In genomic region chr17:12887021-12887775, GRCm38 (mm10) we compare ENCODE assay signal across 18 mouse cellular contexts. TPM values are rescaled to one million over a fixed set of nuclear protein-coding genes. Genes with fewer than 3 reads are reported as not detected.
A peak's percentile ranks its signal among the peaks of the same experiment; 100 is the strongest.
DNase-seq lines count a peak whose midpoint lies in the region; ATAC-seq and TF ChIP-seq lines count a peak whose summit lies in the region.
"Had no signal": no experiment of that assay in that cellular context is flagged by ENCODE, and none has a peak within 500 bp of the region (broad histone marks: within the 10 kb centered on the region; RNA-seq: fewer than 3 reads in every experiment).

No protein-coding gene starts in this region.

- no peaks in the 10 kb centered on the region for H3K79me2 ChIP-seq in heart, adult 2 months (replicated peaks; ENCODE audit: control insufficient read depth, insufficient read depth, low read length)

- H3K27me3 ChIP-seq in heart, adult 2 months (ENCODE audit: control insufficient read depth, insufficient read depth, low read length): no peaks in the 10 kb centered on the region
- no peaks in the 10 kb centered on the region for H3K27me3 ChIP-seq in heart, embryonic 12.5 days (replicated peaks)
- no peaks in the 10 kb centered on the region for H3K27me3 ChIP-seq in lung, embryonic 16.5 days (ENCODE audit: control insufficient read depth, insufficient read depth, low read depth, low read length)
- no peaks in the 10 kb centered on the region for H3K27me3 ChIP-seq in stomach, embryonic 16.5 days (ENCODE audit: control insufficient read depth, insufficient read depth, low read length)
- H3K27me3 ChIP-seq: Patski had no signal

- H3K27ac ChIP-seq in heart, adult 2 months: peak overlapping the region; percentile 60
- no peak overlapping the region for H3K27ac ChIP-seq in heart, embryonic 12.5 days (ENCODE audit: poor library complexity, severe bottlenecking)
- H3K27ac ChIP-seq in lung, embryonic 16.5 days (ENCODE audit: low read length): peak overlapping the region; percentile 48
- H3K27ac ChIP-seq in stomach, embryonic 16.5 days (ENCODE audit: low read length): peak overlapping the region; percentile 8; the same call in 1 of the 2 replicates

- H3K9me3 ChIP-seq in heart, embryonic 12.5 days (replicated peaks): no peaks in the 10 kb centered on the region
- H3K9me3 ChIP-seq in lung, embryonic 16.5 days (ENCODE audit: control insufficient read depth, low read length): no peaks in the 10 kb centered on the region
- no peaks in the 10 kb centered on the region for H3K9me3 ChIP-seq in stomach, embryonic 16.5 days (replicated peaks; ENCODE audit: control insufficient read depth, low read length)

- intact Hi-C loops in heart, adult 2 months (cut with DNase I): no loop called here
- intact Hi-C loops in heart, postnatal 10 days (cut with DNase I): no loop called here

- 45% methylated on average over 15 of the region's 15 CpGs for WGBS in heart, adult 2 months
- WGBS in heart, embryonic 12.5 days: 73% methylated on average over 15 of the region's 15 CpGs
- 40% methylated on average over 15 of the region's 15 CpGs for WGBS in lung, embryonic 16.5 days
- WGBS in lung, adult 2 months: 54% methylated on average over 15 of the region's 15 CpGs
- 57% methylated on average over 15 of the region's 15 CpGs for WGBS in stomach, embryonic 16.5 days

- peak in 1 of 2 experiments; percentile 43 for DNase-seq in heart, adult 2 months
- no peak for DNase-seq in lung, adult 2 months
- DNase-seq in heart, postnatal 10 days: peak; percentile 75 to 79
- no peak for DNase-seq in layer of hippocampus, adult 18-20 months (ENCODE audit: low spot score in 2 of 2)
- DNase-seq in cerebellum, postnatal 14 days: no peak
- DNase-seq: cerebellum, adult 2 months; gastrocnemius, postnatal 25 days; thymus, adult 18-20 months had no signal

- TF ChIP-seq POLR2A in heart, adult 2 months (IDR thresholded peaks at IDR 0.05; ENCODE audit: insufficient read depth, low read depth, low read length): no peak
- no peak for TF ChIP-seq POLR2A in lung, adult 2 months (IDR thresholded peaks at IDR 0.05; ENCODE audit: borderline replicate concordance, extremely low read depth, low read depth, low read length)

- H3K4me1 ChIP-seq in heart, adult 2 months (ENCODE audit: control insufficient read depth, insufficient read depth, low read length): peaks cover 1% of the 10 kb centered on the region; the same call in 1 of the 2 replicates
- peaks cover 18% of the 10 kb centered on the region for H3K4me1 ChIP-seq in heart, embryonic 12.5 days (replicated peaks)
- H3K4me1 ChIP-seq in lung, embryonic 16.5 days (replicated peaks; ENCODE audit: control insufficient read depth, insufficient read depth, low read length): peaks cover 5% of the 10 kb centered on the region
- H3K4me1 ChIP-seq in lung, adult 2 months (ENCODE audit: control insufficient read depth, insufficient read depth, low read length): no peaks in the 10 kb centered on the region
- H3K4me1 ChIP-seq in stomach, embryonic 16.5 days (ENCODE audit: control insufficient read depth, insufficient read depth, low read length): peaks cover 7% of the 10 kb centered on the region; the same call in 1 of the 2 replicates

- no peak overlapping the region for H3K9ac ChIP-seq in heart, adult 2 months (ENCODE audit: low read depth, low read length)
- no peak overlapping the region for H3K9ac ChIP-seq in heart, embryonic 12.5 days
- no peak overlapping the region for H3K9ac ChIP-seq in lung, embryonic 16.5 days (ENCODE audit: low read length)
- no peak overlapping the region for H3K9ac ChIP-seq in stomach, embryonic 16.5 days (ENCODE audit: low read length)

- H3K4me2 ChIP-seq in heart, embryonic 12.5 days: no peak overlapping the region
- H3K4me2 ChIP-seq in lung, embryonic 16.5 days (ENCODE audit: low read depth, low read length): no peak overlapping the region
- no peak overlapping the region for H3K4me2 ChIP-seq in stomach, embryonic 16.5 days (ENCODE audit: low read depth, low read length)

- ATAC-seq in heart, embryonic 12.5 days (ENCODE audit: insufficient number of reproducible peaks, low FRiP score): no peak
- peak; percentile 65 for ATAC-seq in lung, embryonic 16.5 days (ENCODE audit: low read depth)
- no peak; the same call in 1 of the 2 replicates for ATAC-seq in stomach, embryonic 16.5 days (ENCODE audit: insufficient read depth, low FRiP score)
- ATAC-seq: forebrain, embryonic 14.5 days; Patski had no signal

- H3K4me3 ChIP-seq in heart, adult 2 months: no peak overlapping the region
- no peak overlapping the region for H3K4me3 ChIP-seq in heart, embryonic 12.5 days
- H3K4me3 ChIP-seq in lung, embryonic 16.5 days (ENCODE audit: low read length): no peak overlapping the region
- no peak overlapping the region for H3K4me3 ChIP-seq in lung, adult 2 months (replicated peaks; ENCODE audit: extremely low read depth, low read depth, low read length)
- H3K4me3 ChIP-seq in stomach, embryonic 16.5 days (replicated peaks; ENCODE audit: low read length): no peak overlapping the region

- no peak for TF ChIP-seq CTCF in heart, adult 2 months (IDR thresholded peaks at IDR 0.05)
- TF ChIP-seq CTCF in lung, adult 2 months (IDR thresholded peaks at IDR 0.05; ENCODE audit: insufficient read depth, low read length): no peak

- no peaks in the 10 kb centered on the region for H3K36me3 ChIP-seq in heart, adult 2 months (ENCODE audit: control insufficient read depth, insufficient read depth, low read length)
- peaks cover 6% of the 10 kb centered on the region; the same call in 1 of the 2 replicates for H3K36me3 ChIP-seq in heart, embryonic 12.5 days
- no peaks in the 10 kb centered on the region for H3K36me3 ChIP-seq in lung, embryonic 16.5 days (ENCODE audit: control insufficient read depth, insufficient read depth, low read length)
- no peaks in the 10 kb centered on the region for H3K36me3 ChIP-seq in stomach, embryonic 16.5 days (ENCODE audit: control insufficient read depth, insufficient read depth, low read length)

- no peak for TF ChIP-seq EP300 in heart, adult 2 months (IDR thresholded peaks at IDR 0.05; ENCODE audit: insufficient read depth, low read depth, low read length)

RNA-seq across cellular contexts. Expression of gene Mrgprh, which starts 11.4 kb away (rescaled TPM):
- 1 to 10 TPM; 5.6 to 5.7 TPM for total RNA-seq in heart, adult 2 months (2021)
- polyA plus RNA-seq in heart, adult 2 months (2012; rRNA removed): 9.2 and 17.1 TPM in 2 replicates
- polyA plus RNA-seq in heart, embryonic 12.5 days (2016; fragmentation: Nextera tagmentation; extraction: Ambion mirVana): not detected in 2 replicates
- polyA plus RNA-seq in lung, embryonic 16.5 days (2015; fragmentation: Nextera tagmentation; extraction: Ambion mirVana): not detected in 2 replicates
- polyA plus RNA-seq in lung, adult 2 months (2012; rRNA removed): 0.09 and 0.31 TPM in 2 replicates
- total RNA-seq in heart, postnatal 10 days (2021): 1 to 10 TPM; 1.9 to 2.1 TPM
- polyA plus RNA-seq in stomach, embryonic 16.5 days (2015; fragmentation: Nextera tagmentation; extraction: Ambion mirVana): 0.09 TPM in 1 of 2 replicates, not detected in the other
- total RNA-seq in layer of hippocampus, adult 18-20 months (2021): not detected
- total RNA-seq: left cerebral cortex, adult 18-20 months; monocyte, adult 5-6 weeks had no signal
- polyA plus RNA-seq: embryonic facial prominence, embryonic 11.5 days; forebrain, embryonic 14.5 days; liver, embryonic 16.5 days; Patski had no signal

RNA-seq across cellular contexts. Expression of gene Mas1, which starts 19.3 kb away (rescaled TPM):
- 1 to 10 TPM in 1 of 2 experiments, under 1 TPM in 1; 0.68 to 1.6 TPM for total RNA-seq in heart, adult 2 months (2021)
- polyA plus RNA-seq in heart, adult 2 months (2012; rRNA removed): 1.0 and 4.6 TPM in 2 replicates
- polyA plus RNA-seq in heart, embryonic 12.5 days (2016; fragmentation: Nextera tagmentation; extraction: Ambion mirVana): 0.39 and 1.1 TPM in 2 replicates
- polyA plus RNA-seq in lung, embryonic 16.5 days (2015; fragmentation: Nextera tagmentation; extraction: Ambion mirVana): 0.25 and 0.40 TPM in 2 replicates
- polyA plus RNA-seq in lung, adult 2 months (2012; rRNA removed): 0.12 TPM in 1 of 2 replicates, not detected in the other
- under 1 TPM; 0.22 to 0.50 TPM for total RNA-seq in heart, postnatal 10 days (2021)
- polyA plus RNA-seq in stomach, embryonic 16.5 days (2015; fragmentation: Nextera tagmentation; extraction: Ambion mirVana): 0.84 and 0.89 TPM in 2 replicates
- 10 to 100 TPM; 60.6 to 71.7 TPM for total RNA-seq in layer of hippocampus, adult 18-20 months (2021)
- total RNA-seq: adrenal gland, postnatal 36 days; monocyte, adult 5-6 weeks had no signal
- polyA plus RNA-seq: forebrain, embryonic 14.5 days; Patski had no signal

RNA-seq across cellular contexts. Expression of gene Pnldc1, which starts 22.8 kb away (rescaled TPM):
- under 1 TPM; 0.42 to 0.93 TPM for total RNA-seq in heart, adult 2 months (2021)
- polyA plus RNA-seq in heart, adult 2 months (2012; rRNA removed): 1.6 and 1.9 TPM in 2 replicates
- polyA plus RNA-seq in heart, embryonic 12.5 days (2016; fragmentation: Nextera tagmentation; extraction: Ambion mirVana): 0.51 and 1.1 TPM in 2 replicates
- 0.69 and 1.2 TPM in 2 replicates for polyA plus RNA-seq in lung, embryonic 16.5 days (2015; fragmentation: Nextera tagmentation; extraction: Ambion mirVana)
- polyA plus RNA-seq in lung, adult 2 months (2012; rRNA removed): 1.3 and 1.9 TPM in 2 replicates
- total RNA-seq in heart, postnatal 10 days (2021): 1 to 10 TPM; 1.3 to 1.5 TPM
- 0.42 and 1.1 TPM in 2 replicates for polyA plus RNA-seq in stomach, embryonic 16.5 days (2015; fragmentation: Nextera tagmentation; extraction: Ambion mirVana)
- total RNA-seq in layer of hippocampus, adult 18-20 months (2021): 1 to 10 TPM in 1 of 2 experiments, under 1 TPM in 1; 0.97 to 2.0 TPM
- total RNA-seq: monocyte, adult 5-6 weeks had no signal

RNA-seq across cellular contexts. Expression of gene Tcp1, which starts 28.3 kb away (rescaled TPM):
- total RNA-seq in heart, adult 2 months (2021): 100 to 1,000 TPM; 176 to 196 TPM
- 68.6 and 134 TPM in 2 replicates for polyA plus RNA-seq in heart, adult 2 months (2012; rRNA removed)
- polyA plus RNA-seq in heart, embryonic 12.5 days (2016; fragmentation: Nextera tagmentation; extraction: Ambion mirVana): 410 and 430 TPM in 2 replicates
- 344 and 362 TPM in 2 replicates for polyA plus RNA-seq in lung, embryonic 16.5 days (2015; fragmentation: Nextera tagmentation; extraction: Ambion mirVana)
- polyA plus RNA-seq in lung, adult 2 months (2012; rRNA removed): 39.7 and 47.7 TPM in 2 replicates
- 100 to 1,000 TPM; 226 to 233 TPM for total RNA-seq in heart, postnatal 10 days (2021)
- polyA plus RNA-seq in stomach, embryonic 16.5 days (2015; fragmentation: Nextera tagmentation; extraction: Ambion mirVana): 347 and 392 TPM in 2 replicates
- 100 to 1,000 TPM; 211 to 215 TPM for total RNA-seq in layer of hippocampus, adult 18-20 months (2021)

RNA-seq across cellular contexts. Expression of gene Mrpl18, which starts 28.9 kb away (rescaled TPM):
- 100 to 1,000 TPM; 151 to 160 TPM for total RNA-seq in heart, adult 2 months (2021)
- polyA plus RNA-seq in heart, adult 2 months (2012; rRNA removed): 65.1 and 78.1 TPM in 2 replicates
- polyA plus RNA-seq in heart, embryonic 12.5 days (2016; fragmentation: Nextera tagmentation; extraction: Ambion mirVana): 181 and 187 TPM in 2 replicates
- polyA plus RNA-seq in lung, embryonic 16.5 days (2015; fragmentation: Nextera tagmentation; extraction: Ambion mirVana): 135 and 139 TPM in 2 replicates
- polyA plus RNA-seq in lung, adult 2 months (2012; rRNA removed): 18.8 and 19.3 TPM in 2 replicates
- total RNA-seq in heart, postnatal 10 days (2021): 100 to 1,000 TPM; 159 to 170 TPM
- 120 and 141 TPM in 2 replicates for polyA plus RNA-seq in stomach, embryonic 16.5 days (2015; fragmentation: Nextera tagmentation; extraction: Ambion mirVana)
- total RNA-seq in layer of hippocampus, adult 18-20 months (2021): 10 to 100 TPM; 63.4 to 64.5 TPM

Comparison
In these comparisons a context has a peak if more than half of its experiments do, and no peak if none do; other contexts are left out.
1. DNase-seq: peak in heart, postnatal 10 days (2 of 2); none in lung, adult 2 months (single experiment), layer of hippocampus, adult 18-20 months (0 of 2) and cerebellum, postnatal 14 days (0 of 2).